Mouse (Mus musculus) urinary bladder, postnatal 25 days (tissue): ENCODE measurements around the gene Olfr15.
A peak's percentile ranks its signal among the peaks of the same experiment; 100 is the strongest.
"Not testable (repeated sequence)": the region's sequence is repeated elsewhere in the genome, so short reads cannot be mapped to it uniquely, and the experiment has no call there.

Experiments used
- DNase-seq: peaks from one replicate; pipeline ENCODE4 v3.0.0; 2022; ENCODE audit warnings: low spot score

The Olfr15 gene

DNA sequence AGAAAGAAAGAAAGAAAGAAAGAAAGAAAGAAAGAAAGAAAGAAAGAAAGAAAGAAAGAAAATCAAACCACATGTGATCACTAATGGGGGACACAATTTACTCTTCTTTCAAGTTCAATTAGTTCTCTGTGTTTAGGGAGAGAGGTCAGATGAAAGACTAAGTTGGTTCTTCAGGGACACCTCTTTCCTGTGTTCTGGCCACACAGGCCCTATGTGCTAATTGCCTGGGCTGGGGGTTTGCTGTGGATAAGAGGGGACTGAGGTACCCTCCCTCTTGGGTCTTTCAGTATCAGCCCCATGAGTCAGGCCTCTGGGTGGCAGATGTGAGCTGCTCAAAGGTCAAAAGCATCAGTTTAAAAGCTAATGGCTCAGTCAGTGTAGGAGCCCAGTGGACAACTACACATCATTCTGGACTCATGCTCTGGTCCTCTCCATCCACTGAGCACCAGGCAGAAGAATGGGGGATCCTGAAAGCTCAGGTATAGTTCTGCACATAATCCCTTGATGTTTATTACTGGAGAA lies at the start of gene Olfr15:
Gene Olfr15, plus strand, starts transcription at position 291 of the 522 bp plus-strand sequence.
- no peak for DNase-seq

- DNase-seq = no peak
These were observed 49.4 kb upstream of the Olfr15 start for GRCm38 (mm10) chr16:3781237-3781636.

GRCm38 (mm10) chr16:3788394-3788793 lies 42.3 kb upstream of the Olfr15 start:
- no peak for DNase-seq

- DNase-seq = no peak
These were observed 22.5 kb upstream of the Olfr15 start for GRCm38 (mm10) chr16:3808176-3808575.

- not testable (repeated sequence) for DNase-seq
These were observed 16.0 kb upstream of the Olfr15 start for GRCm38 (mm10) chr16:3814667-3815066.

DNA sequence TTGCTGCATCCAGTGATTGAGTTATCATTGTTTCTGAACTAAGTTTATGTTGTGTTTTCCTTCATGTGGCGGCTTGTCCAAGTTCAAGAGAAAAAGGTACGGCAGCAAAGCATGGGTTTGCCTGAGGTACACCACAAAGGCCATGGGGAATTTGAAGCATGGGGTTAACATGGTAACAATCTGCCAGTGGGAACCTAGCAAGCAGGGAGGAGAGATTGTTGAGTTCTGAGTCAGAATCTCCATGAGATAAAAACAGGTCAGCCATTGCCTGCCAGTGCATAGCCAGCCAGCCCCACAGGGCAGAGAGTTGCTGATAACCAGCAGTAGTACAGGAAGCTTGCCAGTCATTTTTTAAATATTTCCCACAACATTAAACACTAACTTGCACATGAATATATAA lies 10.5 kb upstream of the Olfr15 start:
- no peak for DNase-seq

DNA sequence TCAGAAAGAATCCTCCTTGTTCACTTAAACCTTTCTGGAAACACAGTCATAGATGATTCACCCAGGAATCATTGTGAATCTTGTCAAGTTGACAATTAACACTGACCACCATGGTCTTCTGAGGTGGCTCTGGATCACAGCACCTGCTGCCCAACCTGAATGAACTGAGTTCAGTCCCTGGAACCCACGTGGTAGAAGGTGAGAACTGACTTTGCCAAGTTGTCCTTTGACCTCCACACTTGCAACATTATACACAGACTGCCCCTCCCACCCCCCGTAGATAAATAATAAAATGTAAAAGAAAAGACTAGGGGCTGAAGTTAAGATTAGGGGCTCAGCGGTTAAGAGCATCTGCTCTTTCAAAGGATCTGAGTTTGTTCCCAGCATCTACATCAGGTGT lies 2.7 kb upstream of the Olfr15 start:
- DNase-seq = no peak

DNA sequence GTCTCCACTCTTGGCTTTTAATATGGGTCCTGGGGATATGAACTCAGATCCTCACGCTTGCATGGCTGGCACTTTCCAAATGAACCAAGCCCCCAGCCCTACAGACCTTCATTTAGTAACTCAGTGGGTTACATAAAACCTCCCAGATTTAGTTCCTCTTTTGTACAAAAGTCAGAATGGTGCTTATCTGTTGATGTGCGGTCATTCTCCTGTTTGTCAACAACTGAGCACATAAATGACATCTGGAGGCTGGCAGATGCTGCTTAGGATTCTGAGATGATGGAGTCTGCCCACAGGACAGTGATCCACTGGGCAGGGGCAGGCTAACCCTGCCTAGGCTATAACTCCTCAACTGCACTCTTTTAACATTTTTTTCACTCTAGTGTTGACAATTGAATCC lies 951 bp upstream of the Olfr15 start:
- no peak for DNase-seq

DNA sequence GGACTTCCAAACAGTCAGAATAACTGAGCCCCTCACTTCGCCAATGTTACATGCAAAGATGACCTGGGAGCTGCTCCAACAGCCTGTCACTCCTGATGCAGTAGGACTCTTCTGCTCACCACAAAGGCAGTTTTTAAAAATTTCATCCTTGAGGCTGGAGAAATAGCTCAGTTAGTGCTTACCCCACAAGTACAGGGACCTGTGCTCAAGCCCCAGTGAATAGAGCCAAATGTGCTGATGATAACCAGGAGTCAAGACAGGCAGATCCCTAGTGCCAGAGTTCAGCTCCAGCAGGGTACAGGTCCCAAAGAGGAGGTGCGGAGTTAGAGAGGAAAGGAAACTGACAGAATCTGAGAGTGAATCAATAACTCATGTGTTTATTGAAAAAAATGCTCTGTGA lies 4.8 kb downstream of the Olfr15 start:
- no peak for DNase-seq

GRCm38 (mm10) chr16:3839157-3839885 lies 8.6 kb downstream of the Olfr15 start:
- no peak for DNase-seq

DNA sequence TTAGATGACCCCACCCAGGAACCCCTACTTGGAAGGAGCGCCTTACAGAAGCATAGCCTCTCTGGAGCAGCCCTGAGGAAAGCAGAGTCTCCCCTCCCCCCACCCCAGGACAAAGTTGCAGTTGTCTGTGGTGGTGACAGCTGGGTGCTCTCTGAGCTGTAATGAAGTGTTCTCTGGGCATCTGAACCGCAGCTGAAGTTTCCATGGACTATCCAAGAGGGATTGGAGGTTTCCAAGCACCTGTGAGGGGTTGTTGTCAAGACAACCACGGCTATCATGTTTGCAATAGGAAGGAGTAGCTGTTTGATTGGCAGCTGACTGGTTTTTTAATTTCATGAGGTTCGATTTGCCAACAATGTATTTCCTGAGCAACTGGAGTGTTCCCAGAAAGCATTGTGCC lies 12.3 kb downstream of the Olfr15 start:
- no peak for DNase-seq

GRCm38 (mm10) chr16:3843796-3844195 lies 13.1 kb downstream of the Olfr15 start:
- DNase-seq = no peak

DNA sequence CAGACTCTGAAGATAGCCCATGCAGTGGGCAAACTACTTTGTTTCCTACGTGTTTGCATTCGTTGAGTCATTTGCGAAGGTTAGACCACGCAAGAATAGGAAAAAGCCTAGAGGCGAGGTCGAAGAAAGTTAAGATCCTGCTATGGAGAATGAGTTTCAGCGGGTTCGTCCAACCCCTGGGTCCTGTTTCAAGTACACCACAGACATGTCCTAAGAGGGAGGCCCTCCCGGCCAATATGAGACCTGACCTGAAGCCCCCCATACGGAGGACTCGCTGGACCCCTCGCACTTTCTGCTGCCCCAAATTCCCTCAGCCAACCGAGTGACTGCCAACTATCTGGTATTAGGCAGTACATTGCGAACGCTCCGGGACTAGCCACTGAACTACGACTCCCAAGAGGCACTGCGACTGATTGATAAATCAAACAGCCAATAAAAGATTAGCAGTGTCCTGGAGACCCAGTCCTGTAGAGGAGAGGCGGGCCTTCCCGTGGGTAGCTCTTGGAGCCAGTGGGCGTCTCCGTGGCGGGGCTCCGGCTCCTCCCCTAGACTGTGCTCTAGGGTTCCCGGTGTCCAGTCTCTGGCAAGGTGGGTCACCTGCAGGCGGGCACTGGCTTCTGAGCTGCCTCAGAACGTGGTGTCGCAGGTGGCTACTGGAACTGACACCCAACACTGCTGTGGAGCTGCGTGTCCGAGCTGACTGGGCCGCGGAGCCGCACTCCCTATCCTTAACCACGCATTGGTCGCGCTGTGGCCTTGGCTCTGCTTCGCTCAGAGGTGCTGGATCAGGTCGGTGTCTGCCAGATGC lies 16.2 kb downstream of the Olfr15 start, which contains the start of gene Zfp174:
Gene Zfp174, plus strand, starts transcription at position 558 of the 808 bp plus-strand sequence.
- peak; percentile 80 for DNase-seq

GRCm38 (mm10) chr16:3847871-3848270 lies 17.2 kb downstream of the Olfr15 start:
- DNase-seq = no peak

DNA sequence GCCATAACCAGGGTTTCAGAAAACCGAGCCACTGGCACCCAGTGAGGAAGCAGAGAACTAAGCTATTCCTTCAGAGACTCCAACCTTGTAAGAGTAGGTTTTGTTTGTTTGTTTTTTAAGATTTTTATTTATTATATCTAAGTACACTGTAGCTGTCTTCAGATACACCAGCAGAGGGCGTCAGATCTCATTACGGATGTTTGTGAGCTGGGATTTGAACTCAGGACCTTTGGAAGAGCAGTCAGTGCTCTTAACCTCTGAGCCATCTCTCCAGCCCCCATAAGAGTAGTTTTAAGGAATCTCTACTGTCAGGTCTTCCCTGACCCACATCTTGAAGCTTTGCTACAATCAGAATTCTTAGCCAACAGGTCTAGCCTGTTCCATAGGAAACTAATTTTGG lies 17.7 kb downstream of the Olfr15 start:
- no peak for DNase-seq

- DNase-seq = not testable (repeated sequence)
These were observed 20.6 kb downstream of the Olfr15 start for GRCm38 (mm10) chr16:3851301-3851700.

DNA sequence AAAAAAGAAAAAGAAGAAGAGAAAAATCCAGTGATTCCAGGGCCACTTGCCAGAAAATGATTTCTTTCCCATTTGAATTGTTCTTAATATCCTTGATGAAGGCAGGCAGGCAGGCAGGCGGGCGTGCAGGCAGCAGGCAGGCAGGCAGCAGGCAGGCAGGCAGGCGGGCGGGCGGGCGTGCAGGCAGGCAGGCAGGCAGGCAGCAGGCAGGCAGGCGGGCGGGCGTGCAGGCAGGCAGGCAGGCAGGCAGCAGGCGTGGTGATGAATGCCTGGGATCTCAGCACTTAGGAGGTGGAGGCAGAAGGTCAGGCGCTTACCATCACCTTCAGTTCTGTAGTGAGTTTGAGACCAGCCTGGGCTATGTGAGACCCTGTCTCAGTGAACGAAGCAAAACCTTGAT lies 21.9 kb downstream of the Olfr15 start:
- no peak for DNase-seq

DNA sequence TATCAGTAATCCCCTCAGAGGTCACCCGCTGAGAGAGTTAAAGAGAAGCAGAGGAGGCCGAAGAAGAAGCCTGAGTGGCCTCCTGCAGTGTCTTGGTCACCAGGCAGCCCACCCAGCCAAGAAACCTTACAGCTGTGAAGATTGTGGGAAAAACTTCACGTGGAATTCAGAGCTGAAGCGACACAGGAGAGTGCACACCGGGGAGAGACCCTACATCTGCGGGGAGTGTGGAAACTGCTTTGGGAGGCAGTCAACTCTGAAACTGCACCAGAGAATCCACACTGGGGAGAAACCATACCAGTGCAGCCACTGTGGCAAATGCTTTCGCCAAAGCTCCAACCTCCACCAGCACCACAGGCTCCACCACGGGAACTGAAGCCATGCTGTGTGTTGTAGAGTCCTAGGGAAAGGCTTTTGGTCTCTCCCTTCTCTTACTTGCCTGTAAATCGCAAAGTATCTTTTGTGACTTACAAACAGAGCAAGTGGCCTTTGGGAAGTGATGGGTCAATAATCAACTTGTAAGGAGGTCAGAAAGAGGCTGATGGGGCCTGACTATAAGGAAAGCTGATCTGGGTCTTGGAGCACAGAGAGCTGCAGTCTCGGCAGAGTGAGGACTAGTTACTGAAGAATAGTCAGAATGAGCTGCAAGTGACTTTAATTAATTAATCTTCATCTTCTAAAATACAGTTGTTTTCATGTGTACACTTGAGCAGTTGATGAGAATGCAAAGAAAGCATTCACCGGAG lies 23.9 kb downstream of the Olfr15 start:
- no peak for DNase-seq

DNA sequence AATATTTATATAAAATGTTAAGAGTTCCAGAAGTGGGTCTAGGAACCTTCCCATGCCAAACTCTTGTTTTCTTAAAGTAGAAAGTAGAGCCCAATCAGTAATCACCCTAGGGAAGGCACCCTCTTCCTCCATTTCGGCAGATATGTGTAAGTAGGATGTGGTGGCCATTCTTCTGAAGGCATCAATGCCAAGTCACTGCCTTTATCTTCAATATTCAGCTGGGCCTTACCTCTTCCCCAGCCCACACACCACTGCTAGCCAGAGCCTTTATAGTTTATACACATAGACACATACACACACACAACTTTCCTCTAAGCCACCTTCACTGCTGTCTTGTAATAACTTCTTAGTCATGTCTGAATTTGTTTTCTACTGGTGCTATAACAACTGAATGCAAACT lies 25.1 kb downstream of the Olfr15 start:
- DNase-seq = no peak

GRCm38 (mm10) chr16:3859254-3859653 lies 28.6 kb downstream of the Olfr15 start:
- no peak for DNase-seq

DNA sequence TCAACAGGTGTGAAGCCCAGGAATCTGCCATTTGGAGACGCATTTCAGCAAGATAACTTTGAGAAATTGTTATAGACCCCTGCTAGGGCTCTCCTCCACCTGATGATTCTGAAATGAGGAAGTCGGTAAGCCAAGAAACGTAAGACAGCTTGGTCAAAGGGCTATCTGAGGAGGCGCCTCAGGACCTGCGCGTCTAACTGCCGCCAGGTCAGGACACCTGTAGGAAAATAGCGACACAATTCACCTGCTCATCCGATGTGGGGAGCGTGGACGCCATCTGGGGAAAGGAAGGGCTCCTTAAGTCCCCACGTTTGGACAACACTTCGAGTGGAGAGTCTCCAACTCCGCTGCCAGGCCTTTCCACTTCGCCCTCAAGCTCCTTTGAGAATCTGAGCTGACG lies 41.1 kb downstream of the Olfr15 start:
- no peak for DNase-seq
